Mouse (Mus musculus) liver, postnatal 0 days (tissue): ENCODE measurements around the gene Zfp948.

Experiments
- CTCF ChIP-seq: sonication (generic); IDR thresholded peaks from 2 replicates; pipeline ENCODE4 v1.5.1; 2016; ENCODE audit warnings: antibody characterized with exemption, low read depth
- EP300 ChIP-seq: IDR thresholded peaks from 2 replicates; pipeline ENCODE4 v1.6.1; 2016; ENCODE audit warnings: antibody characterized with exemption, low read depth, mild to moderate bottlenecking

DNA sequence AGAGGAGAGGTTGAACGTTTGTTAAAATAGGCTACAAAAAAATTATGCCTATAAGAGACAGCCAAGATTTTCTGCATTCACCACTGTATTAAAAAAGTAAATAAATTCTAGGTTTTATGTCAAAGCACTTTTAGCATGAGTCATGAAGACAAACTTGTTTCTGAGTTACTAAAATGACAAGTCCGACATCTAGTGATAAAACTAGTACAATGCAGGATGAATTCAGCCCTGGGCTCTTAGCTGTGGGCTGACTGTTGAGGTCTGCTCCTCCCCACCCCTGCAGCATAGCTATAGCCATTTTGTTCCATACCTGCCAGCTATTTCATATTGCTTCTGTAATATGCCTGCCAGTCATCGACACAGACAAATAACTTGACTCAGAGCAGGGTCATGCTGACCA lies 49.5 kb downstream of the Zfp948 start:
- TF ChIP-seq CTCF: no peak
- TF ChIP-seq EP300: no peak
